ENCODE assay signal across 8 mouse cellular contexts in genomic region chr4:138913797-138914196, GRCm38 (mm10). TPM values are rescaled to one million over a fixed set of nuclear protein-coding genes. Genes with fewer than 3 reads are reported as not detected.
DNase-seq lines count a peak whose midpoint lies in the region; ATAC-seq lines count a peak whose summit lies in the region.

Gene Otud3 (minus strand): TSS chr4:138913945.

- peaks cover 10% of the 10 kb centered on the region for H3K4me1 ChIP-seq in forebrain, embryonic 14.5 days (ENCODE audit: control insufficient read depth, insufficient read depth, low read length)
- H3K4me1 ChIP-seq in neural tube, embryonic 15.5 days, result peaks cover 33% of the 10 kb centered on the region

- peaks cover 7% of the 10 kb centered on the region; the same call in 1 of the 2 replicates for H3K36me3 ChIP-seq in forebrain, embryonic 14.5 days (ENCODE audit: control insufficient read depth, insufficient read depth, low read length)
- peaks cover 8% of the 10 kb centered on the region for H3K36me3 ChIP-seq in neural tube, embryonic 15.5 days

- peak within 1 kb of the TSS; percentile 93 for H3K9ac ChIP-seq in forebrain, embryonic 14.5 days (ENCODE audit: low read length)
- peak within 1 kb of the TSS; percentile 79 for H3K9ac ChIP-seq in neural tube, embryonic 15.5 days (replicated peaks)

- H3K27ac ChIP-seq in forebrain, embryonic 14.5 days (ENCODE audit: low read depth, low read length), result peak within 1 kb of the TSS; percentile 48; the same call in 1 of the 2 replicates
- peak within 1 kb of the TSS; percentile 84 for H3K27ac ChIP-seq in neural tube, embryonic 15.5 days (replicated peaks)

- peak; percentile 98 for ATAC-seq in forebrain, embryonic 14.5 days
- ATAC-seq in neural tube, embryonic 15.5 days (ENCODE audit: low FRiP score), result peak; percentile 89

- H3K4me2 ChIP-seq in forebrain, embryonic 14.5 days (ENCODE audit: low read length), result peak within 1 kb of the TSS; percentile 98
- H3K4me2 ChIP-seq in neural tube, embryonic 15.5 days, result peak within 1 kb of the TSS; percentile 79

- DNase-seq in ES-CJ7 (ENCODE audit: low read depth, low spot score), result peak; percentile 97
- DNase-seq in cerebellum, adult 11 months, result peak; percentile 97
- peak; percentile 96 for DNase-seq in forebrain, embryonic 14.5 days (ENCODE audit: low spot score)
- DNase-seq in heart, postnatal 14 days, result peak; percentile 96 to 97
- DNase-seq in layer of hippocampus, adult 11-12 months (ENCODE audit: low spot score), result peak; percentile 97
- DNase-seq in lung, adult 18-20 months, result peak; percentile 95 to 96
- peak; percentile 93 for DNase-seq in testis, postnatal 14 days (ENCODE audit: low spot score)

- no peaks in the 10 kb centered on the region for H3K27me3 ChIP-seq in forebrain, embryonic 14.5 days (replicated peaks; ENCODE audit: control insufficient read depth, insufficient read depth, low read length)
- H3K27me3 ChIP-seq in neural tube, embryonic 15.5 days (replicated peaks), result no peaks in the 10 kb centered on the region

- H3K4me3 ChIP-seq in forebrain, embryonic 14.5 days (ENCODE audit: low read depth, low read length), result peak within 1 kb of the TSS; percentile 96
- H3K4me3 ChIP-seq in neural tube, embryonic 15.5 days (replicated peaks), result peak within 1 kb of the TSS; percentile 83

- H3K9me3 ChIP-seq in forebrain, embryonic 14.5 days (replicated peaks; ENCODE audit: control insufficient read depth, low read length), result no peaks in the 10 kb centered on the region
- no peaks in the 10 kb centered on the region for H3K9me3 ChIP-seq in neural tube, embryonic 15.5 days (replicated peaks)

- intact Hi-C loops in heart, postnatal 14 days (cut with DNase I), result no loop called here

- WGBS in forebrain, embryonic 14.5 days, result under 1% methylated on average over 39 of the region's 39 CpGs
- WGBS in neural tube, embryonic 15.5 days, result 2% methylated on average over 39 of the region's 39 CpGs

RNA-seq across cellular contexts. Expression of gene Otud3, which starts in this region (rescaled TPM):
- 2.3 and 2.4 TPM in 2 replicates for polyA plus RNA-seq in forebrain, embryonic 14.5 days (2014; fragmentation: Nextera tagmentation; extraction: Ambion mirVana)
- total RNA-seq in heart, postnatal 14 days (2021), result 10 to 100 TPM in 1 of 2 experiments, 1 to 10 TPM in 1; 9.4 to 10.0 TPM
- 2.2 and 3.7 TPM in 2 replicates for polyA plus RNA-seq in neural tube, embryonic 15.5 days (2015; fragmentation: Nextera tagmentation; extraction: Ambion mirVana)

Comparison
In these comparisons a context has a peak if more than half of its experiments do, and no peak if none do; other contexts are left out.
1. Peak in every context shown above with its lines: DNase-seq, ATAC-seq, H3K4me3 ChIP-seq and H3K27ac ChIP-seq.